Mouse (Mus musculus): ENCODE measurements around the gene Ctsw.

The Ctsw gene

DNA sequence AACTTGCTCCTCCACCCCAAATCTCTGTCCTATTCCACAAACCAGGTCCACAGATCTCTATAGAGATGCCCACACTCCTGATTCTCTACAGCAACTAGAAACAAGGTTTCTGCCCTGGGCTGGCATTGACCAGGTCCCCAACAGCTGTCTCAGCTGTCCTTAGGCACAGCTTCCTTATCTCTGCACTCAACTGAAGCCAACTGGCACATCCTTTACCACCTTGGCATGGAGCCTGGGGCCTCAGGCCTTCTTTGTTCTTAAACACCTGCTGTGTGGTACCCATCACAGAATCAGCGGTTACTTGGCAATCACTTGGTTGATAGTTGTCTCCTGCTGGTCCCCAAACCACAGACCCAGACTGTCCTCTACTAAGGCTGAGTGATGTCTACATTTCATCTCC is 37.9 kb downstream of the Ctsw start:
- no peak for DNase-seq (ENCODE audit: low spot score)

DNA sequence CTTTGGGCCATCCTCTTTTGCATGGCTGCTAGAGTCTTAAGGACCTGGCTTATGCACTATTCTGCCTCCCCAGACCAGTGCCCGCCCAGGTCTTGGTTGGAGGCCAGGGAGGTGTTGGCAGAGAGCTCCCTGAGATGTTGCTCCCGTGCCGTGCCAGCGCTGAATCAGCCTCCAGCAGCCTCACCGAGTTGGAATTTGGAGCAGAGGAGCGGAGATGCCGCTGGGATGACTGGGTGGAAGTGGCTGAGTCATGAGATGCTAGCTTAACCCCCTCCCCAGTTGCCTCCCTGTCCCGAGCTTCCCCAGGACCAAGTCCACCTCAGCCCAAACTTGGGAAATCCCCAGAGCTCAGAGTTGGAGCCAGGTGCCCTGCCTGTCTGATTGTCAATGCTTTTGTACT is 38.5 kb downstream of the Ctsw start:
- DNase-seq (ENCODE audit: low spot score) = peak; percentile 49

DNA sequence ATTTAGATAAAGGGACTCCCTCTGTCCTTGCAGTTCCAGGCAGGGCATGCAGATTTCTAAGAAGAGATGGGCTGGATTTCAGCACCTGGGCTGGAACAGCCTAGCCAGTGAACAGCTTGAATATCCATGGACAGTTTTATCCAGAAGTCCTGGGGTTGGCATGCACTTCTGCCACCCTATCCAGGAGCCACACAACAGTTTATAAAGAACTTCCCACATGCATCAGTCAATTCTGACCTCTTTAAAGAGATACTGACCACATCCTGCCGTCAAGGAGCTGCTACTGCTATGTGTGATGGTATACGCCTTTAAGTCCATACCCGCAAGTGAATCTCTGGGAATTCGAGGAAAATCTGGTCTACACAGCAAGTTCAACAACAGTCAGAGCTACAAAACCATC is 39.1 kb downstream of the Ctsw start:
- no peak for DNase-seq (ENCODE audit: low spot score)

DNA sequence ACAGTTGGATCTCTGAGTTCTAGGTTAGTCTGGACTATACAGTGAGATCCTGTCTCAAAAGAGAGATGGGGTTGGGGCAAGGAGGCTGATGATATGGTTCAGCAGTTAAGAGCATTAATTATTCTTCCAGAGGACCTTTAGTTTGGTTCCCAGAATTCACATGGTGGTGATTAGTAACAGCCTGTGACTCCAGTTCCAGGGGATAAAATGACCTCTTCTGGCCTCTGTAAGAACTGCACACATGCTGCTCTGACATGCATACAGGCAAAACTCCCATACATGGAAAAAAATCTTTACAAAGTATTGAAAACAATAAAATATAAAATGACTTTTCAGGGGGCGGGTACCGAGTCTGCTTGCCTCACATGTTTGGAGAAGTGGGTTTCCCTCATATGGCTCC is 40.2 kb downstream of the Ctsw start:
- no peak for DNase-seq (ENCODE audit: low spot score)

DNA sequence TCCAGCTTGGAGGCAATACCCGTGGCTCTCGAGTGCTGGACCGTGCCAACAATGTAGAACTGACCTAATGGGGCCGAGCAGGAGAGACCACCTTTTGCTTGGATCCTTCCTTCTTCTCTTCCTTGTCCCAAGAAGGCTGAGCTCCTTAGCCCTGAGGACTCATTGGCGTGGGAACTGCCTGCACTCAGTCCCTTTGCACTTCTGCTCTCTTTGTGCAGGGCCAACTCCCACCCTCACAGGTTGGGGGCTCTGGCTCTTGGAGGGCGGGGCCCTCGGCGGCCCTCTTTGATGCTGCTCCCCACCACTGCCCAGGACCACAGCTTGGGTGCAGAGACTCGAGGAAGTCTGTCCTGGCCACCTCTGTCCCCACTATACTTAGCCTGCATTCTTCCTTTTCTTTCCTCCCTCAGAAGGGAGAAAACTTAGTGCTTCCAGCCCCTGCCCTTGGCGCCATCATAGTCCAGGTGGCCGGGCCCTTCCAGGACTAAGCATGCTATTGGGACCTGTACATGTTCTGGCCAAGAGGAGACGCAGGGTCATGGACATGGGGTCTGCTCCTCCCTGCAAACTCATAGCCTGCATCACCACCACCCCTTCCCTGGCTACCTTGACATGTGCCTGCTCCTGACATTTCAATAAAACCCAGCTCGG is 41.5 kb downstream of the Ctsw start:
- DNase-seq (ENCODE audit: low spot score) = no peak

- DNase-seq (ENCODE audit: low spot score) = no peak
These were observed 42.3 kb downstream of the Ctsw start for GRCm38 (mm10) chr19:5425906-5426565.

- DNase-seq (ENCODE audit: low spot score) = peak; percentile 85
These were observed 43.2 kb downstream of the Ctsw start, which contains the start of the genes Drap1 and AI837181 for GRCm38 (mm10) chr19:5424782-5425741. Gene Drap1, minus strand, starts transcription at chr19:5424979. Gene AI837181, plus strand, starts transcription at chr19:5425144.

DNA sequence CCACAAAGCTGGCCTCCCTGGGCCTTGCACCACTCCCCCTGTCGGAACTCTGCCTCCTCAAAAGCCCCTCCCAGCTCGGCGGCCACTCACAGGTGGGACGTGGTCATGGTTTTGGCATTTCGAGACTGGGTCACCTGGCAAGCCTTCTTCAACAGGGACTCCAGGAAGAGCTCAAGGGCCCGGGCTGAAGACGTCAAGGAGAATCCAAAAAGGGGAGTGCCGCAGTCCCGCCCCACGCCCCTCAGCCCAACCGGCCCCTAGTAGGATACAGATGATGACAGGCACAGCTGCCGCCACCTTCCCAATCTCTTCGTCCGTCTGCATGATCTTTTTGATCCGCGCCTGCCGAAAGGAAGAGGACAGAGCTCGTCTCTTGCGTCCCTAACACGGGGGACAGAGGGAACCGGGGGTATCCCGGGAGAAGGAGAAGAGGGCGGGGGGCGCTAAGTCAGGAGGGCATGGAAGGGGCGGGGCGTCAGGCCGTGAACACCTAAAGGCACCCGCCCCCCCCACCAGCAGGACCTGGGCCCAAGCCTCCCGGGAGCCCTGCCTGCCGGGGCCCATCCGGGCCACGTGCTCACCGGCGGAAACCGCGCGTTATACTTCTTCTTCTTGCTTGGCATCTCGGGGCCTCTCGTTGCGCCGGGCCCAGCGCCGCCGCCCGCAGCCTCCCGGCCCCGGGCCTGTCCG is 44.1 kb downstream of the Ctsw start:
- peak; percentile 43 for DNase-seq (ENCODE audit: low spot score)

GRCm38 (mm10) chr19:5423561-5423960 is 44.7 kb downstream of the Ctsw start:
- no peak for DNase-seq (ENCODE audit: low spot score)

DNA sequence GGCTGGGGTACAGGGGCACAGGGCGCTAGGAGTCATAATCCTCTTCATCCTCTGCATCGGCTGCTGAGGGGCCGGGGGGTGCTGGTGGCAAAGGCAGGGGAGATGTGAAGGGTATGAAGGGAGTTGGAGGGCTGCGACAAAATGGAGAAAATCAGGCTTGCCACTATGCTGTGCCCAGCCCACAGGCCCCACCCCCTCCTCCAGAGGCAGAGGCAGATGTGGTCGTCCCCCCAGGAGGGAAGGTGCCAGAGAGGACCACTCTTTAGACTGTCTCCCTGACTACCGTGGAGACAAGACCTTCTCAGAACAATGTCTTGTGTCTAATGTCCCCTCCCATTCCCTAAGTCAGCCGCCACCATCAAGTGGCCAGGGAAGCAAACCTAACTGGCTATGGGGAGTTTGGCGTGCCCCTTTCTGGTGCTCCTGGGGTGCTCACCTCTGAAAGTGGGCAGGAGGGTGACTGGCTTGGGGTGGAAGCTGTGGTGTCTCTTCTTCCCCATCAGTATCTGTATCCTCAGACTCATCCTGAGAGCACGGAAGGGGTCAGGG is 45.3 kb downstream of the Ctsw start:
- no peak for DNase-seq (ENCODE audit: low spot score)

DNA sequence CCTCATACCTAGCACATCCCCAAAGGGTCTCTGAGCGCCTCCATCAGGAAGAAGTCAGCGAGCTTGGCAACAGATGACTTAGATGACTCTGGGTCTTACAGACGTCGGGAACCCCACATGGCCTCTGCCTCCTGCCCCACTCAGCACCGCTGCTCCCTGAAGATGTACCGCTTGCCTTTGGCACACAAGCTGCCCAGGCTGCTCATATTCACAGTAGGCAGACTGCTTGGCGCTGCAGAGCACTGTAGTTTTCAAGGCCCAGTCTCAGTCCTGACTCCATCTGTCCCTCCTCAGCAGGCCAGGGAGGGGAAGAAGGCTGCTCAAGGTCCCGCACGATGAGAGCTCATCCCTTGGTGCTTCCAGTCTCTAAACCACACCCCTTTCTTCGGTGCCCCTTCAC is 46.0 kb downstream of the Ctsw start:
- no peak for DNase-seq (ENCODE audit: low spot score)

DNA sequence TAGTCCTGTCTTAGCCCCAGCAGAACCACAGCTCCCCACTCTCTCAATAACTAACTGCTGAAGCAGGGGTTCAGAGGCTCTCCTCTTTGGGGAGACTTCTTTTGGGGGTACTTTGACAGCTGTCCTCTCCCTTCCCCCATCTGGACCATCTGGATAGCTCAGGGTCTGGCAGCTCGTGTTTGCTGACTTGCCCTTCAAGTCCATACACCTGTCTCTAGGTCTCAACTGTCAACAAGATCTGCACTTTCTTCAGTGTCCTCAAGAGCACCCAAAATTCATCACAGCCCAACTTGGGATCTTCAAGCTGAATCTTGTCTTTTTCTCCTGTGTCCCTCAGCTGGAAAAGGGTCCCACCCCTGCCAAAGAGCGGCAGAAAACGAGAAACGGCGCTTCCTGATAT is 46.5 kb downstream of the Ctsw start:
- no peak for DNase-seq (ENCODE audit: low spot score)

DNA sequence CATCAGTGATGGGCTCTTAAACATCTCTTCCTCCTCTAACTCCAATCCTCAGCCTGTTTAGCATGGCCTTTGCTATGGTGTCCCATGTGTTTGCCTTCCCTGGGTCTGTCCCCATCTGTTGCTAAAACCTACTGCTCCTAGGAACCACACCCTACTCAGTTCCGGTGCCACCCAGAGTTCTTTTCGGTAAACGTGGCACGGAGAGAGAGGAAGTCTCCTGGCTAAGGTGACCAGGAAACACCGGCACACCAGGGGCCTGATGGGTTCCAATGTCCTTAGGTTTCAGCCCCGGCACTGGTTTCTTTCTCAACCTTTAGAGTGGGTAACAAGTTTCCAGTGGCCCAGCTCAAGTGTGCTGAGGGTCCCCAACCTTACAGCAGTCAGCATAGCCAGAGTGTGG is 47.7 kb downstream of the Ctsw start:
- no peak for DNase-seq (ENCODE audit: low spot score)

DNA sequence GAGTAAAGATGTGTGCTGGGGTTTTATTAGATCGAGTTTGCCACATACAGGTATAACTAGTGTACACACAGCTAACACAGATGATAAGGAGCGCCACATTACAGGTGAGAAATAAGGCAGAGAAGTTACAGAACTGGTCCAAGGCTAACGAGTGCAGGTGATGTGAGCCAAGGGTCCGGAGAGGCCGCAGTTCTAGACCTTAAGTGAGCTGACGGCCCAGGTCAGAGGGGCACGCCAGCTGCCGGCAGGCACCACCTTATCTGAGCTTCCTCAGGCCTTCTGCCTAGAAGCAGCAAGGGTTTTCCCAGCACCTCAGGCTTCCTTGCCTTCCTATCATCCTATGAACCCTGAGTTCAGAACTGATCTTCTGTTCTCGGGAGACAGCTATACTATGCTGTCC is 48.7 kb downstream of the Ctsw start:
- no peak for DNase-seq (ENCODE audit: low spot score)

GRCm38 (mm10) chr19:5418750-5419466 is 49.4 kb downstream of the Ctsw start:
- no peak for DNase-seq (ENCODE audit: low spot score)
